Mouse (Mus musculus) limb, embryonic 12.5 days (tissue): ENCODE data around the gene Klhl18. TPM values are rescaled to one million over a fixed set of nuclear protein-coding genes. Genes with fewer than 3 reads are reported as not detected.
"Not testable (repeated sequence)": the region's sequence is repeated elsewhere in the genome, so short reads cannot be mapped to it uniquely, and the experiment has no call there.

Experiments
- ATAC-seq: fragments of 200-750 bp; cut with Nextera tagmentation; 2 replicates; pipeline ENCODE4 v1.8.0; 2017; ENCODE audit warnings: low read depth, moderate TSS enrichment; ENCODE audit not compliant: insufficient number of reproducible peaks, insufficient read depth, low FRiP score, low TSS enrichment
- H3K27ac ChIP-seq: fragments of 300-500 bp; sonication (generic); 2 replicates; pipeline ENCODE4 v1.5.1; 2016; ENCODE audit warnings: mild to moderate bottlenecking, moderate library complexity
- H3K27me3 ChIP-seq: fragments of 300-500 bp; sonication (generic); 2 replicates; pipeline ENCODE4 v1.6.1; 2016; ENCODE audit warnings: mild to moderate bottlenecking, moderate library complexity
- H3K36me3 ChIP-seq: fragments of 300-500 bp; sonication (generic); 2 replicates; pipeline ENCODE4 v1.6.1; 2016; ENCODE audit warnings: mild to moderate bottlenecking, moderate library complexity
- H3K4me1 ChIP-seq: fragments of 300-500 bp; sonication (generic); replicated peaks from 2 replicates; pipeline ENCODE4 v1.6.1; 2016
- H3K4me2 ChIP-seq: fragments of 300-500 bp; sonication (generic); 2 replicates; pipeline ENCODE4 v1.6.1; 2016; ENCODE audit warnings: mild to moderate bottlenecking, moderate library complexity
- H3K4me3 ChIP-seq: fragments of 300-500 bp; sonication (generic); replicated peaks from 2 replicates; pipeline ENCODE4 v1.5.1; 2016; ENCODE audit warnings: mild to moderate bottlenecking
- H3K9ac ChIP-seq: fragments of 300-500 bp; sonication (generic); replicated peaks from 2 replicates; pipeline ENCODE4 v1.6.1; 2016; ENCODE audit warnings: mild to moderate bottlenecking, moderate library complexity
- H3K9me3 ChIP-seq: fragments of 300-500 bp; sonication (generic); 2 replicates; pipeline ENCODE4 v1.6.1; 2016; ENCODE audit warnings: mild to moderate bottlenecking, moderate library complexity
- WGBS: fragments of 180-500 bp; shearing (Covaris S2); methylation state at CpG from one replicate; pipeline ENCODE4 v1.1.7; 2016; 5-methylcytosine and 5-hydroxymethylcytosine counted together
- polyA plus RNA-seq: library from polyadenylated mRNA; unstranded; fragments of >200 nt; fragmentation: Nextera tagmentation; extraction: Ambion mirVana; gene quantifications from 2 replicates; pipeline ENCODE4 v1.2.1, GENCODE M21; 2016

Klhl18 gene
- polyA plus RNA-seq, 1 experiment from 2014 or later = 7.8 TPM

DNA sequence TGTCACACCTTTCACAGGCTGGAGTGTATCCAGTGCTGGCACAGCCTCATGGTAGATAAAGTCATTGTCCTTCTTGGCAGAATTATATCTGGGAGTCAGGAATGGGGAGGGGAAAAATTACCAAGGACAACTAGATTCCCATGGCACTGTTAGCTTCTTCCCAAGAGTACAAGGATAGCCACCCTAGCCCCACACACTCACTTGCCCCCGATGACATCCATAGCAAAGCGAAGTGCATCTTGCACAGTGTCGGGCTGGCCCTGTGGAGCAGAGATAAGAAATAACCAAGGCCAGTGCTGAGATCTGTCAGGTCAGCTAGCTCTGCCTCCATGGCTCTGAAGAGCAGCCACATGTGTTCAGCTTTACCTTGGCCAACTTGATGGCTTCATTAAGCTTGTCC, 85.7 kb downstream of the Klhl18 start:
- Histone ChIP-seq H3K36me3 (peaks cover 96% of the 10 kb centered on the region), H3K4me3 (no peak overlapping the region)
- WGBS = 94% methylated on average over 3 of the region's 3 CpGs

DNA sequence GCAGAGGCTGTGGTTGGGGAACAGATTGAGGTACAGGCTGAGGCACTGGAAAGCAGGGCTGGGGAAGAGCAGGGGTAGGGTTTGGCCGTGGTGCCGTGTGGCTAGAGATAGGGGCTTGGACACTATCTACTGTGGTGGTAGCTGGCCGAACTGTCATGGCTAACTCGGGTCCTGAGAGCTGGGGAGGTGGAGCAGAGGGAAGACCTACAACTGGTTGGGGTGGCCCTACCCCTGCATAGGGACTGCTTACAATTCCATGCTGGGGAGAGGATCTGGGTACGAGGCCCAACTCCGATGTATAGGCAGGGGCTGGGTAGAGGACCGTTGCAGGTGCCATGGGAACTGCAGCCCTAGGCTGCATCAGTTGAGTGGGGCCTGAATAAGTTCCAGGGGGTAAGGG, 88.5 kb downstream of the Klhl18 start:
- no peak overlapping the region for H3K4me3 ChIP-seq
- H3K4me2 ChIP-seq = no peak overlapping the region
- H3K9me3 ChIP-seq = no peaks in the 10 kb centered on the region
- peaks cover 100% of the 10 kb centered on the region for H3K36me3 ChIP-seq
- H3K4me1 ChIP-seq = no peaks in the 10 kb centered on the region
- no peaks in the 10 kb centered on the region for H3K27me3 ChIP-seq
- WGBS = 92% methylated on average over 7 of the region's 7 CpGs
- H3K27ac ChIP-seq = no peak overlapping the region
- no peak for ATAC-seq
- H3K9ac ChIP-seq = no peak overlapping the region

More for the DNA sequence above, 85.7 kb downstream of the Klhl18 start:
- Histone ChIP-seq H3K9ac (no peak overlapping the region), H3K4me1 (no peaks in the 10 kb centered on the region), H3K27me3 (no peaks in the 10 kb centered on the region), H3K27ac (no peak overlapping the region), H3K4me2 (no peak overlapping the region), H3K9me3 (no peaks in the 10 kb centered on the region)
- no peak for ATAC-seq

GRCm38 (mm10) chr9:110384369-110384929, 92.0 kb downstream of the Klhl18 start:
- no peak overlapping the region for H3K27ac ChIP-seq
- no peak for ATAC-seq
- 87% methylated on average over 7 of the region's 7 CpGs for WGBS

DNA sequence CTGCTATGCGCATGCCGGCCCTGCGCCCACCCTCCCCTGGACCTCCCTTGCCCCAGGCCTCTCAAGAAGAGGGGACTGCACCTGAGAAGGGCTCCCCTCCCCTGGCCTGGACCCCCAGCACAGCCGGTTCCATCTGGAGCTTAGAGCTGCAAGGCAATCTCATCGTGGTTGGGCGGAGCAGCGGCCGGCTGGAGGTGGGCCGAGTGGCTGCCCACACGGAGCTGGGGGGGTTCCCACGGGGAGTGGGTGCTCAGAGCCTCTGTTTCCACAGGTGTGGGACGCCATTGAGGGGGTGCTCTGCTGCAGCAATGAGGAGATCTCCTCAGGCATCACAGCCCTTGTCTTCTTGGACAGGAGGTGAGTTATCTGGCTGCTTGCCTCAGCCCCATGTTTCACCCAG, 95.2 kb downstream of the Klhl18 start:
- ATAC-seq = no peak
- no peaks in the 10 kb centered on the region for H3K9me3 ChIP-seq

More at GRCm38 (mm10) chr9:110384369-110384929, 92.0 kb downstream of the Klhl18 start:
- Histone ChIP-seq H3K4me3 (no peak overlapping the region), H3K9ac (no peak overlapping the region), H3K9me3 (no peaks in the 10 kb centered on the region), H3K4me1 (0 out of 2 replicates have a peak, but pooled peaks cover 5% of the 10 kb centered on the region), H3K4me2 (no peak overlapping the region), H3K27me3 (no peaks in the 10 kb centered on the region), H3K36me3 (peaks cover 96% of the 10 kb centered on the region)

GRCm38 (mm10) chr9:110380662-110381061, 95.8 kb downstream of the Klhl18 start:
- Histone ChIP-seq H3K27me3 (no peaks in the 10 kb centered on the region), H3K4me1 (0 out of 2 replicates have a peak, but pooled peaks cover 5% of the 10 kb centered on the region), H3K27ac (no peak overlapping the region), H3K9me3 (no peaks in the 10 kb centered on the region), H3K36me3 (peaks cover 96% of the 10 kb centered on the region), H3K4me2 (peak overlapping the region; percentile 34), H3K4me3 (no peak overlapping the region), H3K9ac (no peak overlapping the region; the same call in 1 of the 2 replicates)
- no peak for ATAC-seq
- 39% methylated on average over 21 of the region's 21 CpGs for WGBS

More for the DNA sequence above, 95.2 kb downstream of the Klhl18 start:
- 0 out of 2 replicates have a peak, but pooled peaks cover 5% of the 10 kb centered on the region for H3K4me1 ChIP-seq
- no peak overlapping the region for H3K9ac ChIP-seq
- H3K36me3 ChIP-seq = peaks cover 96% of the 10 kb centered on the region
- H3K4me2 ChIP-seq = no peak overlapping the region; the same call in 1 of the 2 replicates
- H3K27me3 ChIP-seq = no peaks in the 10 kb centered on the region
- WGBS = 82% methylated on average over 12 of the region's 12 CpGs
- no peak overlapping the region for H3K27ac ChIP-seq
- H3K4me3 ChIP-seq = no peak overlapping the region

GRCm38 (mm10) chr9:110379361-110379760, 97.1 kb downstream of the Klhl18 start:
- Histone ChIP-seq H3K36me3 (peaks cover 92% of the 10 kb centered on the region), H3K9ac (no peak overlapping the region), H3K27ac (no peak overlapping the region), H3K4me1 (0 out of 2 replicates have a peak, but pooled peaks cover 5% of the 10 kb centered on the region), H3K4me3 (no peak overlapping the region), H3K9me3 (no peaks in the 10 kb centered on the region), H3K4me2 (no peak overlapping the region), H3K27me3 (no peaks in the 10 kb centered on the region)
- WGBS = 93% methylated on average over 8 of the region's 8 CpGs
- ATAC-seq = no peak

- H3K4me3 ChIP-seq, H3K9me3 ChIP-seq, H3K9ac ChIP-seq, H3K4me2 ChIP-seq, H3K27ac ChIP-seq, ATAC-seq, H3K4me1 ChIP-seq, H3K27me3 ChIP-seq: not testable (repeated sequence)
- peaks cover 92% of the 10 kb centered on the region for H3K36me3 ChIP-seq
- WGBS = 90% methylated on average over 13 of the region's 15 CpGs
These were observed 98.8 kb downstream of the Klhl18 start for GRCm38 (mm10) chr9:110377655-110378054.

Other genes with a start within 250 kb of the Klhl18 start
- gene Cspg5, start 232.9 kb downstream of the Klhl18 start, polyA plus RNA-seq = 0.76 and 1.4 TPM in 2 replicates
- gene Elp6, start 171.5 kb downstream of the Klhl18 start, polyA plus RNA-seq = 37.2 and 40.9 TPM in 2 replicates
- 38.4 and 42.0 TPM in 2 replicates for gene Scap, start 143.4 kb downstream of the Klhl18 start, polyA plus RNA-seq
- gene Ptpn23, start 68.5 kb downstream of the Klhl18 start, polyA plus RNA-seq = 18.3 and 20.2 TPM in 2 replicates
- 0.69 and 0.95 TPM in 2 replicates for gene Ngp, start 56.9 kb downstream of the Klhl18 start, polyA plus RNA-seq
- 1.6 TPM in 2 replicates for gene Kif9, start 264 bp upstream of the Klhl18 start, polyA plus RNA-seq
- gene Setd2, start 55.9 kb upstream of the Klhl18 start, polyA plus RNA-seq = 46.4 and 51.2 TPM in 2 replicates
- 62.7 and 67.1 TPM in 2 replicates for gene Nradd, start 147.8 kb upstream of the Klhl18 start, polyA plus RNA-seq
- gene Nbeal2, start 177.5 kb upstream of the Klhl18 start, polyA plus RNA-seq = 1.1 and 1.6 TPM in 2 replicates
- gene Ccdc12, start 179.8 kb upstream of the Klhl18 start, polyA plus RNA-seq = 126 and 133 TPM in 2 replicates